Mouse (Mus musculus): ENCODE measurements around the gene Tet2. TPM values are rescaled to one million over a fixed set of nuclear protein-coding genes. Genes with fewer than 3 reads are reported as not detected.

Gene Tet2
- total and polyA plus RNA-seq, 2 experiments: 8.2 to 12.1 TPM

DNA sequence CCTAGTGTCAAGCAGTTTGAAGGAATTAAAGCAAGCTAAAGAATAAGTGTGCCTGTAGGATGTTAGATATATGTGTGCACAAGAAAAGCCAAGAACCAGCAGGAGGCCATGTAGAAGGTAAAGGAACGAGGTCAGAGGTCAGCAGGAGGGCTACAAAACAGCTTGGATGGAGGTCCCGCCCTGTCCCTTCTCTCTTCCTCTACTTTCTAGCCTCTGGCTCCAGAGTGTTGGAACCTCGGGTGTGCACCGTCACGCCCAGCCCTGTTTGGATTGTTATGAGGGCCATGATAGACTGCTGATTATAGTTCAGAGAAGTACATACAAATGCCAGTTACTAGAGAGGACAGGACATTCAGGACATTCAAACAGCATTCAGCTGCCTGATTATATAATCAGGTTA is 27.0 kb upstream of the Tet2 start:
- Histone ChIP-seq H3K36me3 (ENCODE audit: control insufficient read depth, insufficient read depth, low read length) (no peaks in the 10 kb centered on the region), H3K27ac (replicated peaks; ENCODE audit: insufficient read depth, low read depth, low read length) (no peak overlapping the region), H3K4me1 (ENCODE audit: control insufficient read depth, insufficient read depth, low read length) (no peaks in the 10 kb centered on the region), H3K9ac (ENCODE audit: low read depth, low read length) (no peak overlapping the region), H3K4me3 (ENCODE audit: insufficient read depth, low read depth, low read length) (no peak overlapping the region), H3K79me2 (ENCODE audit: control insufficient read depth, insufficient read depth, low read length) (no peaks in the 10 kb centered on the region), H3K27me3 (ENCODE audit: control insufficient read depth, insufficient read depth, low read length) (no peaks in the 10 kb centered on the region)
- 92% methylated on average over 5 of the region's 5 CpGs for WGBS
- DNase-seq (ENCODE audit: extremely low read depth, low read depth, low spot score): no peak
- no peak for TF ChIP-seq POLR2A (IDR thresholded peaks at IDR 0.05; ENCODE audit: extremely low read depth, insufficient read depth, low read length)
- TF ChIP-seq CTCF (IDR thresholded peaks at IDR 0.05; ENCODE audit: low read depth, low read length): no peak

DNA sequence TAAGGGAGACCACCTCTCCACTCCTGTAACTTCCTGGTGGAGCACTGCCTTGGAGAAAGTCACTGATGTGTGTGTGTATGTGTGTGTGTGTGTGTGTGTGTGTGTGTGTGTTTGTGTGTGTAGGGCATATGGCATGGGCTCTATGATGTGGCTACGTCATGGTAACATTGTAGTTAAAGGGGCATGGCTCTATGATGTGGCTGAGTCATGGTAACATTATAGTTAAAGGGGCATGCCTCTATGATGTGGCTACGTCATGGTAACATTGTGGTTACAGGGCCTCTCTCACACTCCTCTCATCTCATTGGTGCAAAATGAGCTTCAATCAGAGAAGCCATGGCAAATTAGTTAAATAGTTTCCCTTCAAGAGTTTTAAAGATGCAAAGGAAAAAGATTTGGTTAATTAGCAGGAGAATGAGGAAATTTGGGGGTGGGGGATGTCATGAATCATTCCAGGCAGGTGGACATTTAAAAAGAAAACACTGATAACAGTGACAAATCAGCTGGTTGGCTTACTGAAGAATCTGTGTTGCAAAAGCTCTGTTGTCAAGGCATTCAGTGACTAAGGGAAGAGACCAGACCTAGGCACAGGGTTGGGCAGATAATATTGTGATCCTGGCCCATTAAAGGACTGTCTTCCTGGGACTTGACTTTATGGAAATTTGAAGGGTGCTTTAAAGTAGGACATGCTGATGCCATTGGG is 18.7 kb upstream of the Tet2 start:
- Histone ChIP-seq H3K79me2 (ENCODE audit: control insufficient read depth, insufficient read depth, low read length) (no peaks in the 10 kb centered on the region), H3K27ac (replicated peaks; ENCODE audit: insufficient read depth, low read depth, low read length) (no peak overlapping the region), H3K9ac (ENCODE audit: low read depth, low read length) (no peak overlapping the region), H3K27me3 (ENCODE audit: control insufficient read depth, insufficient read depth, low read length) (no peaks in the 10 kb centered on the region), H3K4me3 (ENCODE audit: insufficient read depth, low read depth, low read length) (no peak overlapping the region), H3K36me3 (ENCODE audit: control insufficient read depth, insufficient read depth, low read length) (no peaks in the 10 kb centered on the region), H3K4me1 (ENCODE audit: control insufficient read depth, insufficient read depth, low read length) (no peaks in the 10 kb centered on the region)
- DNase-seq (ENCODE audit: extremely low read depth, low read depth, low spot score): no peak
- TF ChIP-seq POLR2A (IDR thresholded peaks at IDR 0.05; ENCODE audit: extremely low read depth, insufficient read depth, low read length) (no peak), CTCF (IDR thresholded peaks at IDR 0.05; ENCODE audit: low read depth, low read length) (no peak)
- WGBS: 81% methylated on average over 2 of the region's 2 CpGs

DNA sequence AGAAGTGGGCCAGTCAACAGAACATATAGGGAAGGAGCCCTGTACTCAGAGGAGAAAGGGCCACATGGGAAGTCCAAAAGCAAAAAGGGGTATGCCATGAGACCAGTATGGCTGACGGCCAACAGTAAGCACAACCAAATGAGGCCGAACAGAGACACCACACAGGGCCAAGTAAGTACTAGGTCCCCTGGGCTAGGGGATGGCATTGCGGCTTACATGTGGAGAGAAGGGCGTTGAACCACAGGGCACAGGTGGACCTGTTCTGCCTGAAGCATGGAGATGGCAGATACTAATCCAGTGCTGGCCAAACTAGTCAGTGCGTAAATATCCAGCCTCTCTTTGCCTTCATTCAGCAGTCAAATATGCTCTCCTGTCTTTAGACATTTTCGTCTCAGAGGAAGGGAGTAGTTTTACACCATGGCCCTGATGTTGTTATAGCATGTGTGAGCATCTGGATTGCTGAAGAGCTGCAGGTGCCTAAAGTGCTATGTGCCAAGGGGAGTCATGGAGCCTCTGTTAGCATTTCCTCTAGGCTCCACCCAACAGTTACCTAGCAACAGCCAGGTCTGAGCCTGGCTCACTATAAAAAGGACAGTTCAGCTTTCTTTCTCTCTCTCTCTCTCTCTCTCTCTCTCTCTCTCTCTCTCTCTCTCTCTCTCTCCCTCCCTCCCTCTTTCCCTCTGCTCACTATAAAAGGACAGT is 14.6 kb upstream of the Tet2 start:
- no peak overlapping the region for H3K9ac ChIP-seq (ENCODE audit: low read depth, low read length)
- H3K4me1 ChIP-seq (ENCODE audit: control insufficient read depth, insufficient read depth, low read length): no peaks in the 10 kb centered on the region
- H3K27me3 ChIP-seq (ENCODE audit: control insufficient read depth, insufficient read depth, low read length): no peaks in the 10 kb centered on the region
- no peak overlapping the region for H3K27ac ChIP-seq (replicated peaks; ENCODE audit: insufficient read depth, low read depth, low read length)
- no peak for TF ChIP-seq CTCF (IDR thresholded peaks at IDR 0.05; ENCODE audit: low read depth, low read length)
- no peaks in the 10 kb centered on the region for H3K79me2 ChIP-seq (ENCODE audit: control insufficient read depth, insufficient read depth, low read length)
- 89% methylated on average over 6 of the region's 6 CpGs for WGBS
- no peak overlapping the region for H3K4me3 ChIP-seq (ENCODE audit: insufficient read depth, low read depth, low read length)
- no peak for DNase-seq (ENCODE audit: extremely low read depth, low read depth, low spot score)
- H3K36me3 ChIP-seq (ENCODE audit: control insufficient read depth, insufficient read depth, low read length): no peaks in the 10 kb centered on the region

DNA sequence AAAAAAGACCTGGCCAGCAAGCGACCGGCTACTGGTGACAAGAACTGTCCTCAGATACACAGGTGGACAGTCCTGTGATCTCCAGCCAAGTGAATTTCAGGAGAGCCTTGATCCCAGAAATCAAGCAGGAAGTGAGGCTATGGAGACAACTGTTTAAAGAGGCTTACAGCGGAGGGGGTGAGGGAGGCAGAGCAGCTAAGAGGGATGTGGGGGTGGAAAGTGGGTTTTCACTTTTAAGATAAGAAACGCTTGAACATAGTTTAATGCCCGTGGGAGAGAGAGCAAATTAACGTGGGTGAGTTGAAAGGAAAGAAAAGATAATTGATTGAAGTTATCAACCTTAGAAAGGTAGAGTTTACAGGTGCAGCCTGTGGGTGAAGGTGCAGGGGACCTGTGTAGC is 12.7 kb upstream of the Tet2 start:
- no peak overlapping the region for H3K27ac ChIP-seq (replicated peaks; ENCODE audit: insufficient read depth, low read depth, low read length)
- 34% methylated on average over 6 of the region's 6 CpGs for WGBS
- no peak for DNase-seq (ENCODE audit: extremely low read depth, low read depth, low spot score)
- TF ChIP-seq CTCF (IDR thresholded peaks at IDR 0.05; ENCODE audit: low read depth, low read length): no peak
- no peak for TF ChIP-seq POLR2A (IDR thresholded peaks at IDR 0.05; ENCODE audit: extremely low read depth, insufficient read depth, low read length)
- H3K4me3 ChIP-seq (ENCODE audit: insufficient read depth, low read depth, low read length): no peak overlapping the region
- no peak overlapping the region for H3K9ac ChIP-seq (ENCODE audit: low read depth, low read length)
- H3K4me1 ChIP-seq (ENCODE audit: control insufficient read depth, insufficient read depth, low read length): no peaks in the 10 kb centered on the region
- no peaks in the 10 kb centered on the region for H3K27me3 ChIP-seq (ENCODE audit: control insufficient read depth, insufficient read depth, low read length)
- no peaks in the 10 kb centered on the region for H3K36me3 ChIP-seq (ENCODE audit: control insufficient read depth, insufficient read depth, low read length)
- no peaks in the 10 kb centered on the region for H3K79me2 ChIP-seq (ENCODE audit: control insufficient read depth, insufficient read depth, low read length)

DNA sequence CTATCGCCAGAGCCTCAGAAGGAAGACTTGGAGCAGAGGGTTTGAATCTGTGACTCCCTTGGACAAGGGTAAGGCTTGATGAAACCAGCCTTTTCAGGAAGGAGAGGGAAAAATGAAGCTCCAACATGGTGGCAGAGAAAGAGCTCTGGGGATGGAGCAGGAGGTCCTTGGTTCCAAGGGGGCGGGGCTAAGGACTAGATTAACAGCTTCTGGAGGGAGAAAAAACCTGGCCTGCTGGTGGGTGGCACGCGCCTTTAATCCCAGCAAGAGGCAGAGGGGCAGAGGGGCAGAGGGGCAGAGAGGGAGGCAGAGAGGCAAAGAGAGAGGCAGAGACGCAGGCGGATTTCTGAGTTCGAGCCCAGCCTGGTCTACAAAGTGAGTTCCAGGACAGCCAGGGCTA is 12.2 kb upstream of the Tet2 start:
- TF ChIP-seq POLR2A (IDR thresholded peaks at IDR 0.05; ENCODE audit: extremely low read depth, insufficient read depth, low read length) (no peak), CTCF (IDR thresholded peaks at IDR 0.05; ENCODE audit: low read depth, low read length) (no peak)
- no peak for DNase-seq (ENCODE audit: extremely low read depth, low read depth, low spot score)
- 89% methylated on average over 7 of the region's 7 CpGs for WGBS

DNA sequence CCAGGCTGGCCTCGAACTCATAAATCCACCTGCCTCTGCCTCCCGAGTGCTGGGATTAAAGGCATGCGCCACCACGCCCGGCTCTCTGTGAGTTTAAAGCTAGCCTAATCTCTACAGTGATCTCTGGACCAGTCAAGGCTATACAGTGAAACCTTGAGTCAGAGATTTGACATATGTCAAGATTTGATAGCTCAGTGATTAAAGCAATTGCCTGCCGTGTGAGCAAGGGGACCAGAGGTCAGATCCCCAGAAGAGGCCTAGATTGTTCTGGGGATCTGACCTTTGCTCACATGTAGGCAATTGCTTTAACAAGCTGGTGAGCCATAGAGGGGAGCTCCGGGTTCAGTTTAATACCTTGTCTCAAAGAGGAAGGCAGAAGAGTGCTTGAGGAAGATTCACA is 10.4 kb upstream of the Tet2 start:
- 82% methylated on average over 7 of the region's 7 CpGs for WGBS
- H3K27ac ChIP-seq (replicated peaks; ENCODE audit: insufficient read depth, low read depth, low read length): no peak overlapping the region
- DNase-seq (ENCODE audit: extremely low read depth, low read depth, low spot score): no peak
- H3K9ac ChIP-seq (ENCODE audit: low read depth, low read length): no peak overlapping the region
- no peaks in the 10 kb centered on the region for H3K79me2 ChIP-seq (ENCODE audit: control insufficient read depth, insufficient read depth, low read length)
- H3K4me1 ChIP-seq (ENCODE audit: control insufficient read depth, insufficient read depth, low read length): no peaks in the 10 kb centered on the region
- no peaks in the 10 kb centered on the region for H3K27me3 ChIP-seq (ENCODE audit: control insufficient read depth, insufficient read depth, low read length)
- H3K36me3 ChIP-seq (ENCODE audit: control insufficient read depth, insufficient read depth, low read length): no peaks in the 10 kb centered on the region
- no peak for TF ChIP-seq POLR2A (IDR thresholded peaks at IDR 0.05; ENCODE audit: extremely low read depth, insufficient read depth, low read length)
- no peak overlapping the region for H3K4me3 ChIP-seq (ENCODE audit: insufficient read depth, low read depth, low read length)

More for the DNA sequence above, 12.2 kb upstream of the Tet2 start:
- Histone ChIP-seq H3K79me2 (ENCODE audit: control insufficient read depth, insufficient read depth, low read length) (no peaks in the 10 kb centered on the region), H3K36me3 (ENCODE audit: control insufficient read depth, insufficient read depth, low read length) (no peaks in the 10 kb centered on the region), H3K27me3 (ENCODE audit: control insufficient read depth, insufficient read depth, low read length) (no peaks in the 10 kb centered on the region), H3K4me3 (ENCODE audit: insufficient read depth, low read depth, low read length) (no peak overlapping the region), H3K27ac (replicated peaks; ENCODE audit: insufficient read depth, low read depth, low read length) (no peak overlapping the region), H3K4me1 (ENCODE audit: control insufficient read depth, insufficient read depth, low read length) (no peaks in the 10 kb centered on the region), H3K9ac (ENCODE audit: low read depth, low read length) (no peak overlapping the region)

Data from liver, adult 2 months (tissue).